Mouse (Mus musculus): ENCODE measurements around the gene Rbfox2.

The Rbfox2 gene

DNA sequence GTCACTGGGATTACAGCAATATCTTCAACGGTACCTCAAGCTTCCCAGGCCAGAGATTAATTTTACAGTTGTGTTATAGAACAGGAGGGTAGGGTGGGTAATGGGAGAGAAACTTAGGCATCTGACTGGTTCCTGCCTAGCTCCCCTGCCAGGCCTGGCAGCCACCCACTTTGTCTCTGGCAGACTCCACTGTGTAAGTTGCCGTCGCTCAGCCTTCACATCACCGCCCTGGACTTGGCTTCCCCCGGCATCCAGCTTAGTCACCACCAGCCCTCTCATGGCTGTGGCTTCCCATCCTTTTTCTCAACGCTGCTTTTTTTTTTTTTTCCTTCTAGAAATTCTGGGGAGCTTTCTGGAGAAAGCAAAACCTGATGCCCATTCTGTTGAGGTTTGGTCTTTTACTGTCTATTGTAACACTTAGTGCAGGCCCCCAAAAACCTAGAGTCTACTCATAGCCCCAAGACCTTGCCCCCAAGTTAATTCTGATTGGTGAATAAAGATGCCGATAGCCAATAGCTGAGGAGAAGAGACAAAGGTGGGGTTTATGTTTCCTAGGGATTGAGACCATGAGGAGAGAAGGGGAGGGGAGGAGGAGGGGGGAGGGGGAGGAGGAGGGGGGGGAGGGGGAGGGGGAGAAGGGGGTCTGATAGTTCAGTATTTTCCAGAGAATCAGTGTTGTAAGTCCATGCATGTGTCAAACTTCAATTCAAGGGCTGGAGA, 25.6 kb upstream of the Rbfox2 start:
- in situ Hi-C loops (cut with MboI, MseI), result no loop called here

DNA sequence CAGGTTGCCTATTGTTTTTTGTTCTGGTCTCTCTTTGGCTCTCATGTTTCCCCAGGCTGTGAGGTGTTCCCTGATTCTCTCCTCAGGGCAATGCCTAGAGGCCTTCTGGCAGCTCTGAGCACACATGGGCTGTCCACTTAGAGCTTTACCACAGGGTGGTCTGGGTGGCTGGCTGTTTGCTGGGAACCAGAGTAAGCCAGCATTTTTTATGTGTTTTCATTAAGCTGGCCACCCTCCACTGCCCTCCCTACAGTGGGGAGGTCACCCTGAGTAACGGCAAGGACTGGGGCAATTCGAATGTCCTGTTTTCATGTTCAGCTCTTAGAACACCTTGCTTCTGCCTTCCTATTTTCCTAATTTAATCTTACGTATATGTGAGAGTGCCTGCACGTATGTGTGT, 24.6 kb upstream of the Rbfox2 start:
- in situ Hi-C loops (cut with MboI, MseI), result no loop called here

DNA sequence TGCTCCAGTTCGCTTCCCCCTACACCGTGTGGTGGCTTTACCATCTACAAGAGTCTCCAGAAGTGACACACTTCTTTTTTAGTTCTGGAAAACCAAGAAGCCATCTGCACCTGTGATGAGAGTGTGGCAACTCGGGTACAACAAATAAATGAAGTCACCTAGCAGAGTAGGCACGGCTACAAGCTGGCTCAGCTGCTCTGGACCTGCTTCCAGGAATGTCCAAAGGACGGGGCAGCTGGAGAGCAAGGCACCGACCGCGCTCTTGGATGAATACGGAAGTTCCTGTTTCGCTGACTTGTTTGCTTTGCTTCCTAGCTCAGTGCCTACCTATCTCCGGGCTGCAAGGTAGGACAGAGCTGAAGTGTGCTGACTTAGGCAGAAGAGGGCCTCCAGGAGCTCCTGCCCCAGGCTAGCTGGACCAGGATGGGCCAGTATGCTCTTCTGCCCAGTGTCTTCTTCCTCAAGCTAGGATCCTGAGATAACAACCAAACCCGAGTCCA, 22.9 kb upstream of the Rbfox2 start:
- in situ Hi-C loops (cut with MboI, MseI), result no loop called here

DNA sequence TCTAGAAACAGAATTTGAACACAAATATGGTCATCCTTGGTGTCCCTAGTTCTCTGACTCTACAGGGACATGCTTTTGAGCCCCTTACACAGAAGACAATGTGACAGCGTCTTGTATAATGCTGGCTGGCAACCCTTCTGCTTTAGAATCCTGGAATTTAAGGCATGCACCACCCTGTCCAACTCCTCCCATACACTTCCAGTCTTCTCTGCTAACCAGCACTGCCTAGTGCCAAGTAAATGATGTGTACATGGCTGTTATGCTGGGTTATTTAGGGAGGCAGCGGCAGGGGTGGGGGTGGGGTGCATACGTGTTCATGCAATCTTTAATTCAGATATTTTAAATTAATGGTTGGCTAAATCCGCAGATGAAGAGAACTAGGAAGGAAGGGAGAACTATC, 19.6 kb upstream of the Rbfox2 start:
- in situ Hi-C loops (cut with MboI, MseI), result no loop called here

DNA sequence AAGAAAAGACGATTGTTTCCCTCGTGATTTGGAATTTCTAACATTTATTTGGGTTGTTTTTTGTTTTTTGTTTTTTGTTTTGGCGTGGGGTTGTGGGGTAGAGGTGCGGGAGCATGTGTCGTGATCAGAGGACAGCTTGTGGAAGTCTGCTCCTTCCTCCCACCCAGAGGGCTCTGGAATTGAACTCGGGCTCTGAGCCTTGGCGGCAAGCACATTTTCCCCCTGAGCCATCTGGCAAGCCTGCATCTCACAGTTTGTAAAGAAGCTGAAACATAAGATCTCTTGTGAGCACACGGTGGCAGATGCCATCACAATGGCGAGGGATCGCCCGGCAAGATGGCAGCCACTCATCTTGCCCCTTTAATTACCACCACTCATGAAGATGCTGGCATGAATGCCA, 17.6 kb upstream of the Rbfox2 start:
- in situ Hi-C loops (cut with MboI, MseI), result no loop called here

DNA sequence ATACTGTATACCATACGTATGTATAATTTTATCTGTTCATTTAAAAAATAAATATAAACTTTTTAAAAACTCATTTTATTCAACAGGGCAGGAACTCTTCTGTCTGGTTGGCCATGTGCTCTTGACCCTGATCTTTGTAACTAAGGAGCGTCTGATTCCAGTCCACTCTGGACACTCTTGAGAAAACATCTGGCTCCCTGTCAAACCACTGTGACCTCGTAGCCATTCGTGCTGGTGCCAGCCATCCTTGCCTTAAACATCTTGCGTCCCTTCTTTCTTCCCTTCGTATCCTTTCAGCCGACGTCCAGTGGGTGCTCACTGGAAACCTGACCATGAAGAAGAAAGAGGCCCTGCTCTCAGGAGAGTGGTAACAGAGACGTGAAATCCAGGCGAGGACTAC, 16.4 kb upstream of the Rbfox2 start:
- in situ Hi-C loops (cut with MboI, MseI), result no loop called here

DNA sequence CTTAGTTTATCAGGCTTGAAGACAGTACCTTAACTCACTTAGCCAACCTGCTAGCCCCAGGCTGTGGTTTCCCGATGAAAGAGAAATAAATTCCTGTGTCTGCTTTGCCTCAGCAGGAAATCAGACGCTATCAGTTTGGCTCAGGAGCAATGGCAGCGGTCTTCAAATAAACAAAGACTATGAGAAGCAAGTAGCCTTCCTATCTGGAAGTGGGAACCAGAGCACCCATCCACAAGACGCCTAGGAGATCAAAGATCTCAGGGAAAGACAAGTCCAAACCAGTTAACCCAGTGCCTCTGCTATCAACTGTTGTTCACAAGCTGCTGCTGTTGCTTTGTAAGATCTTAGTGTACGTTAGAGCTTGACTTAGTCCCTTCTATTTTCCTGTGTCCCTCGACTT, 6.9 kb upstream of the Rbfox2 start:
- in situ Hi-C loops (cut with MboI, MseI), result no loop called here

DNA sequence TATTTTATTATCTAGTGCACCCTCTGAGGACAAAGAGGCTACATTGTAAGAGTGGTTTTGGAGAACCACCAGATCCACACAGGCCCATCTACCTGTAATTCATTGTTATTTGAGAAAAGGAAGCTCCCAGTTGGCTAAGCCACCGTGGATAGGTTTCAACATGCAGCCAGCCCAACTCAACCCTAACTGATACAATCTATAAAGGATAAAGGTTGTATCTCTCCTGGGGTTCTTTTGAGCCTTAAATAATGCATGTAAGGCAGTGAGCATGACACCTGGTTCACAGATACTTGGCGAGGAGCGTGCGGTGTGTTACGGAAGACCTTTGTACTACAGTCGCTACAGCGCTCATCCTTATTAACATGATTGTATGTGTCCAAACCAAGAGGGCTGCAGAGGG, 6.0 kb upstream of the Rbfox2 start:
- in situ Hi-C loops (cut with MboI, MseI), result no loop called here

DNA sequence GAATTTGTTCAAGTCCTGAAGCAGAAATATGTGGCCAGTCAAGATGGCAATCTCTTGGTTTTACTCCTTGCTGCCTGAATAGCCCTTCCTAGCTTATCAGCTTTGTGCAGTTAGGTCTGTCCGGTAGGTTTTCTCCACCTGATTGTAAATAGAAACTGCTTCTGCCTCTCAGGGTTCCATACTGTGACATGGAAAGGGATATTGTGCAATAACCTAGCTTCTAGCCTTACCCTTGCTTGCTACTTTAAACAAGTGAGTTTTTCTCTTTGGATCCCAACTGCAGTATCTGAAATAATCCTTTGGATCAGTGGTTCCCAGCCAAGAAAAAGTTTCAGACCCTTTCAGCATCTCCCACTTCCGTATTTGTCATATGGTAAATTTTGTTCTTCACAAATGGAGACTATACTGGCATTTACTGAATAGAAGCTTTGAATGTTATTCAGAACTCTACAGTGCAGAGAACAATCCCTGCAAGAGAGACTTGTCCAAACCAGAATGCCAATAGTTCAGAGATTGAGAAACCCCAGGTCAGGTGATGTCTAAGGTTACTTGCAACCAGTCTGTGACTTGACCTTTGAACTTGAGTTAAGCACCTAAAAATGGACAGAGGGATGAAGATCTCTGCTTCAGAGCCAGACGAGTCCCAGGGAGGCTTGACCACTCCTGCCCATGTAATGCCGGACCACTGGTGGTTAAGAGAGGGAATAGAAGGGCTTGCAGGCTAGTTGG, 1.1 kb upstream of the Rbfox2 start:
- in situ Hi-C loops (cut with MboI, MseI), result no loop called here

DNA sequence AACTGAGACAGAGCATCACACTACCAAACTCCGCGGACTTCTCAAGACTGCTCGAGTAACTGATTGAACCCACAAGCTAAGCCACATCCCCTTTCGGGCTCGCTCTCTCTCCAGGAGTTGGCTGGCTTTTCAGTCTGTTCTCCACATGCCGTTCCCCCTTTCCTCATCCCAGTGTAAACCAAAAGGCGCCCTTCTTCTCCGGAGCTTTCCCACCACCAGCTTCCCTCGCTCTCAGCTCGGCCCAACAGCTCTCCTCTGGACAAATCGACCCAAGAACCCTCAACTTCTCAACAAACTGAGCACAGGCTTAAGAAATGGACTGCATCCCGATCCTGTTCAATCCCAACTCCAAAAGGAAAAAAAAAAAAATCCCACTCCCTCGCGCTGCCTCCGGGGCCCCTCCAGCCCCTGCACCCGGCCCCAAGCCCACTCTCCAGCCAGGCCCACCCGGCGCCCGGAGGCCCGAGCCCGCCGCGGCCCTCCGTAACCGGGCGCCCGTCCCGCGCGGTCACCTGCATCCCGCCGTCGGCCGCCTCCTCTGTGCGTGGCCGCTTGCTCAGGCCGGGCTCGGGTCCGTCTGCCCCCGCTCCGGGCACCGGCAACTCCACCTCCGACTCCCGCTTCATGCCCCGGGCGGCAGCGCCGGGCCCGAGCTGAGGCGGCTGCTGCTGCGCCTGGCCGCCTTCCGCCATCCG, 805 bp downstream of the Rbfox2 start:
- in situ Hi-C loops (cut with MboI, MseI), result no loop called here

DNA sequence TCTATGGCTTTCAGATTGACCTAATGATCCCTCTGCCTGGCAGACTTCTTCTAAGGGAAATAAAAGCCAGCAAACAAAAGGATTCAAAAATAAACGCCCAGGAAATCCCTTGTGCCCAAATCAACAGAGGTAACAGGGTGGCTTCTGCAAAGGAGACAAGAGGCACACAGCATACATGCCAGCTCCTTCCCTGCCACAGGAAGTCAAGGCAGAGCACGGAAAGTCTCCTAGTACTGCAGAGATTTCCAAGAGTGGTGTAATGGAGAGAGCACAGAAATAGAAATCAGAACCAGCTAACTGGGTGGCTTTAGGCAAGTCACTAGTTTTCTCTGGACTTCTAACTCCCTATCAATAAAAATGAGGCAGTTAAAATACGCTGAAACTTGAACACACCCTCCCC, 1.8 kb downstream of the Rbfox2 start:
- in situ Hi-C loops (cut with MboI, MseI), result no loop called here

DNA sequence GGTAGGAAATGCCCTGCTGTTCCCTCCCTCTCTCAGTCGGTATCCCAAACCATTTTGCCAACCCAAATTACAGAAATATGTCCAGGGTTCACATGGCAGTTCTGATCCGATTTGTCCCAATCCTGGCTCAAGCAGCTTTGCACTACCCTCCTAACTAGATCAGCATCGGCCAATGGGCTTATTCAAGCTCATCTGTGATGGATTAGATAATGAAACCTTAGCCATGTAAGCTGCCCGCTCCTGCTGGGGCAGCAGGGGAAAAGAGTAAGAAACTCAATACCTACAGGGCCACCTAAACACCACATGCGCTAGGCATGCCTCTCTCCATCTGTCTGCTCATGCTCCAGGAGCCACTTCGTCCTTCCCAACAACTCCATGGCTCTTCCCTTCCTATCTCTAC, 5.7 kb downstream of the Rbfox2 start:
- in situ Hi-C loops (cut with MboI, MseI), result no loop called here

DNA sequence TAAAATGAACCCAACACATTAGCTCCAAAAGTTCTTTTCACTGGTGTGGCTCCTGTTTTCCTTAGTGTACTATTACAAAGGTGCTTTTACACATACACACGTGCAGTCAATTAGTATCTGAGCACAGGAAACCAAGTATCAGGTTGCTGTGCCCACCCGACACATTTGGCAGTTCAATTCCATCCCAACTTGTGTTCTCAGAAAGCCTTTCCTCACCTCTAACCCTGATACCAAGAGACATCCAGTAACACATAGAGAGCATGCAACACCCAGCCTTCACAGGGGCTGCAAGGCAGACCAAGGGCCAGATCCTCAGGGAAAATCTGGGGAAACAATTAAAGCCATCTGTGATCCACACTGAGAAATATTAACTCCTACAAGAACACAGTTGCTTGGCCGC, 8.2 kb downstream of the Rbfox2 start:
- in situ Hi-C loops (cut with MboI, MseI), result no loop called here

DNA sequence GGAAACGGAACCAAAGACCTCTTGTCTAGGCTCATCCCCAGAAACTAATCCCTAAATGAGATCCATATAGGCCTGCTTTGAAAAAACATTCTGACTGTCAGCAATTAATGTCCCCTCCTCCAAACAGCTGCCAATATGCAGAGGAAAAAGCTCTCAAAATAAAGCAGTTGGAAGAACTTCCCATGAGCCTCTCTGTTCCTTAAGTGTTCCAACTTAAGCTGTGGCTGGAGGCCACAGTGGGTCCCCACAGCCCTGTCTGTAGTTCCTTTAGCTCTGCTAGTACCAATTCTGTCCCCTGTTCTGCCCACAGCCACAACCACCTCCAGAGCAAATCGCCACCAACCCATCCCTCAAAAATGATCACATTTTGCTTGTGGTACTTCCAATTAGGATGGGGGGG, 10.2 kb downstream of the Rbfox2 start:
- in situ Hi-C loops (cut with MboI, MseI), result no loop called here

DNA sequence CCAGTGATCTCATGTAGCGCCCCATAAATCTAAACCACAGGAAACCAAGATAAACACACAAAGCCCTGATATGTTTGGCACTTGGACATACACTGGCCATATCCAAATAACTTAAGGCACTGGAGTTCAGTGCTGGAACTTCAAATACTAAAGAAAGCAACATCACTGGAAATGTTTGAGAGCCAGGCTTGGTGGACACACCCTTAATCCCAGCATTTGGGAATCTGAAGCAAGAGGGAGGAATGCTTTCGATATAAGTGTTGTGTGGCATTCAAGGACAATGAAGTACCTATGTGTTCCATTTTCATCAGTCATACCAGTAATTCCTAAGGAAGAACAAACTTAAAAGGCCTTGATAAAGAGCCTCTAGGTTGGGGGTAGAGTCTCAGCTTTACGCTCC, 13.3 kb downstream of the Rbfox2 start:
- in situ Hi-C loops (cut with MboI, MseI), result no loop called here

DNA sequence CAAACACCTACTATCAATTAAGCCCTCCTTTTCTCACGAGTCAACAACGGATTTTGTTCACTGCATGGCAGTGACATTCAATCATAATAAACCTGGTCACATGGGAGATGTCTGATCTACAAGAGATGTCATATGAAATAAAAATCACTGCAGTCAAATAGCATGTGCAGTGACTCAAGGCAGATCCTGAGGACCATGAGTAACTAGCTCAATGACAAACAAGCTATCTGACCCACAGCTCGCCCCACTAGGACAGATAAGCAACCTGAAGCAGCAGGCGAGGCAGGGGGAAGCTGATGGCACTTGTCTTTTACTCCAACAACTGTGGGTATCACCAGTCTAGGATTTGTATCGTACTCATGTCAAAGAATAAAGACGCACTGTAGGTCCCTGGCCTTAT, 14.4 kb downstream of the Rbfox2 start:
- in situ Hi-C loops (cut with MboI, MseI), result no loop called here

DNA sequence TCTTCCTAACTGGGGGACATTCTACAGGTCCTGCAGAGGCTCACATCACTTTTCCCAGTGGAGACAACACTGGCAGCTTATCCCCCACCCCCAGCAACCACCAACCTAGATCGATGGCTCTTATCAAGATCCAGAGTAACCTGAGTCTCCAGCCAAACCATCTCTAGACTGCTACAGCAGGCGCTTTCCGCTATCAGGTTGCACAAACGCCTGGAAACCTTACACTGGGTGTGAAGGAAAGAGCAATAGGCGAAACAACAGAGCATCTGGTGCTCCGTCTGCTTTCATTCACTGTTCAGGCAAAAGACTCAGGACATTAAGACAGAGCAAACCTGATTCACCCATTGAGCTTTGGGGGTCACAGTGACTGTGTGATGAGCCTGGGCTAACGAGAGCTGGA, 15.3 kb downstream of the Rbfox2 start:
- in situ Hi-C loops (cut with MboI, MseI), result no loop called here

DNA sequence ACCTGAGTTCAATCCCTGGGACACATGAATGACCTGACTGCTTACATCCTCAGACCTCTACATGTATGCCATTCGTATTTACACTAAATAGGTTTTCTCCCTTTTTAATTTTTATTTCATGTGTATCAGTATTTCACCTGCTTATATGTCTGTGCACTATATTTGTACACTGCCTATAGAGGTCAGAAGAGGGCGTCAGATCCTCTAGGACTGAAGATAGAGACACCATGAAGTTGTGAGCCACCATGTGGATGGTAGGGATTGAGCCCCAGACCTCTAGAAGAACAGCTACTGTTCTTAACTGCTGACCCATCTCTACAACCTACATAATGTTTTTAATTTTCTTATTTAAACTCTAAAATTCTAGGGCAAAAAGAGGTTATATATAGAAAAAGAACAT, 16.5 kb downstream of the Rbfox2 start:
- in situ Hi-C loops (cut with MboI, MseI), result no loop called here

DNA sequence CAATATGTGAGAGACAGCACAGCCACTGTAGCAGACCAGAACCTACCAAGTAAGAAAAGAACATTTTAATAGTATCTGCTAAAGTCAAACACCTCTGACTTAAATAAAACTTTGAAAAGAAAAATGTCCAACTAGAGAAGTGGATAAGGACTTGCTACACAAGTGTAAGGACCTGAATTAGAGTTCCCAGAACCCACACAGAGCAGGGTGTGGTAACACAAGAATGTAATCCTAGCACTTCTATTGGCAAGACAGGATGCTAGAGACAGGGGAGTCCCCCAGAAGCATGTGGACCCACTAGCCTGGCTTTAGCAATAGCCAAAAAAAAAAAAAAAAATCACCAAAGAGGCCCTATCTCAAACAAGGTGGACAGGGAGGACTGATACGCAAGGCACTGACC, 26.7 kb downstream of the Rbfox2 start:
- in situ Hi-C loops (cut with MboI, MseI), result no loop called here

DNA sequence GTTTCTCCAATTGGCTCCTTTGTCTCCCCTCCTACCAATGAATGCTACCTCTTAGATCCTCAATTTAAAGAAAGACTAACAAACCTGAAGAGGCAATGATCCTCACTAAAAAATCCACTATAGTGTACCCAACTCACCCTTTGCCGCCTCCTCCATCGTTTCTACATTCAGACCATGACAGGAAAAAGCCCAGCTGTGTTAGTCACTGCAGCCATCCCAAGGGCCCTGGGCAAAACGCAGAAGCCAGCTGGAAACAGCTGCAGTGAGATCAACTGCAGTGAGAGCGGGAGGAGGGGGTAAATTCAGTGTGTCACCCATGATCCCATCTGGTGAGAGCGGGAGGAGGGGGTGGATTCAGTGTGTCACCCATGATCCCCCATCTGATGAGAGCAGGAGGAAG, 28.0 kb downstream of the Rbfox2 start:
- in situ Hi-C loops (cut with MboI, MseI), result no loop called here

DNA sequence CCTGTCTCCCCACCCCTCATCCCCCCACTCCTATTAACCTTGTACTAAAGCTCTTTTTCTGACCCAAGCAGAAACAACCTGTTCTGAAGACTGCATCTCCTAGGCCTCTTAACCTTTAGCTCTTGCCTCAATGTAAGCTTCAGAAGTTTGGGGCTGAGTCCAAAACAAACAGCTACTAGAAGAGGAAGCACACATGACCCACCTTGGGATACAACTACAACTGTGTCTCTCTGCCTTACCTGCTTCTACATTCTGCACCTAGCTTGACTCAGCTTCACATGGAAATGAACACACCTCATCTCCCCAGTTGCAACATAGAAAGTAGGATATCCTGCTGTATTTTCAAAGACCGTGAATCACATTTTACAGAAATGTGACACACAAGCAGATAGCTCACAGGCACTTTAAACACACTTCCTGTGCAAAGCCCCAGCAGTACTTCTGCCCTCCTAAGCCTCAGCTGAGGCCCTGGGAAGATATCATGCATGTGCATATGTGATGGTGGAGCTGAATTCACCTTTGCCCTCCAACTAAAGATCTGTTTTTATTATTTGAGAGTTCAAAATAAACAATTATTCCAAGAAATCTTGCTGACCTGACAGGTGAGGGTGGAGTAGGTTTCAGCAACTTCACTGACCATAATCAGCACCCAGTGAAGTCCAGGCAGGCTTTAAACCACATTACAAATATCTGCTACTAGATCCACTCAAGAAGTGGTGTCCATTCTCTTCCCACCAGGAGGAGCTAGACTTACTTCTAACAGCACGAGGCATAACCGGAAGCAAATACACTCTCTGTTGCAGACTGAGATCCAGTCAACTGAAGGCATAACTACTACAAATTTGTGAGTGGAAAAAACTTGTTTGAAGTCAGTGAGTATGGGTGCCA, 29.7 kb downstream of the Rbfox2 start:
- in situ Hi-C loops (cut with MboI, MseI), result no loop called here

DNA sequence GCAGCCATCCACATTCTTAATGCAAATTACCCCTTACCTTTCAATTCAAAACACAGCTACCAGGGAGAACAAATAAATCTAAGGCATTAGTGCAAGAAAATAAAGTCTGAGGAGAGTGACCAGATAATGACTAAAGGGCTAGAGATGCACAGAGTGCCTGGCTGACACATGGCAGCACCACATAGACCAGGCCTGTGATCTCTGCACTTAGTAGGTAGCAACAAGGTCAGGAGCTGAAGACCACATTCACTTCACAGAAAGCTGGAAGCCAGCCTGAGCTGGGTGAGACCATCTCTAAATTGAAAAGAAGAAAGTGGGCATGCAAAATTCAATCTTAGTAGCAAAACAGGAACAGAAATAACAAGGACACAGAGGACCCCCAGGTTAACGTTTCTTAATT, 30.5 kb downstream of the Rbfox2 start:
- in situ Hi-C loops (cut with MboI, MseI), result no loop called here

Measured in T-helper 1 cell (primary cell).